Mouse (Mus musculus): Measurements from ENCODE around the gene Mvp. TPM values are rescaled to one million over a fixed set of nuclear protein-coding genes. Genes with fewer than 3 reads are reported as not detected.

Mvp gene
- polyA plus RNA-seq (2014; fragmentation: Nextera tagmentation; extraction: Ambion mirVana), result 3.4 and 4.0 TPM in 2 replicates

DNA sequence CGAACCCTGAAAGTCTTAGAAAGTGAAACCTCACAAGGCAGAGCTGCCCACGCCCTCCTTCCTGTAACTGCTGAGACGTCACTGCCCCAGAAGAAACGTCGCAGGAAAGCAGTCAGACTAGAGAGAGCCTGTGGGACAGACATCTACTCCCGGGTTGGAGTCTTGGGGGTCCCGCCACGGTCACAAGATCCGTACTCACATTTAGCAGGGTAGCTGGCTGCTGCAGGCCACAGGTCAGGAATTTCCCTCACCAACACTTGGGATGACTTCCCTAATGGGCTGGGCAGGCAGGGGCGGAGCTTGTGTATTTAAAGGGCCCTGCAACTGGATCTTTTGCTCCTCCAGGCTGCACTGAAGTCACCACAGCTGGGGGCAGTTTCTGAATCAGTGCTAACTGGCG lies at the start of gene Mvp:
TSS of gene Mvp (minus strand) at position 302 of the 400 bp plus-strand sequence.
- Histone ChIP-seq H3K36me3 (replicated peaks; ENCODE audit: control insufficient read depth, insufficient read depth) (peaks cover 38% of the 10 kb centered on the region), H3K9ac (peak within 1 kb of the TSS; percentile 12)

DNA sequence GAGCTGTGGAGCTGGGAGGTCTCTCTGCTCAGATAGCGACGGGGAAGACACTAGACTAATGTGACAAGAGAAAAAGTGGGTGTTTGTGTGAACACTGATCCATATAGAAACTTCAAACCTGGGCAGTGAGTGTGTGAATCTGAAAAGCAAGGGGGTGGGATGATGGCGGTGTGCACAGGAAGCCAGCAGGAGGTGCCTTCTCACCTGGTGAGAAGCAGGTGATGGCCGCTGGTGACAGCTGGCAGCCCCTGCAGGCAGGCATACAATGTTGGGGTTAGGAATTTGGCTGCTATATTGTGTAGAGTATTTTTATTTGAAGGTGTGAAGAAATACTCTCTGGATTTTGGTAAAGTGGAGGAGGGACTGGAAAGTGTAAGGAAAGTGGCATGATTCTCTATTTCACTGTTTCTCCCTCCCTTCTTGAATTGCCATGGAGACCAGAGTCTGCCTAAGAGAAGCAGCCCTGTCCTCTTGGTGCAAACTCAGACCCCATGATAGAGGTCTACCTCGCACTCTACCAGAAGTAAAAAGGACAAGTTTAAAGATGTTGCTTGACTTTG lies 40.7 kb upstream of the Mvp start:
- H3K4me1 ChIP-seq (replicated peaks; ENCODE audit: control insufficient read depth, insufficient read depth, low read length), result no peaks in the 10 kb centered on the region
- no peaks in the 10 kb centered on the region for H3K36me3 ChIP-seq (replicated peaks; ENCODE audit: control insufficient read depth, insufficient read depth)
- H3K27me3 ChIP-seq (ENCODE audit: control insufficient read depth, insufficient read depth, low read length), result no peaks in the 10 kb centered on the region
- no peaks in the 10 kb centered on the region for H3K9me3 ChIP-seq (ENCODE audit: control insufficient read depth, low read length)
- H3K4me2 ChIP-seq (replicated peaks), result no peak overlapping the region
- WGBS, result 72% methylated on average over 5 of the region's 5 CpGs
- ATAC-seq (ENCODE audit: low FRiP score) (no peak), DNase-seq (ENCODE audit: low spot score) (no peak)
- H3K27ac ChIP-seq, result no peak overlapping the region
- no peak overlapping the region for H3K4me3 ChIP-seq (replicated peaks; ENCODE audit: low read length)
- H3K9ac ChIP-seq, result no peak overlapping the region

More for the DNA sequence above, at the start of gene Mvp:
- peak within 1 kb of the TSS; percentile 14; the same call in 1 of the 2 replicates for H3K4me3 ChIP-seq (replicated peaks; ENCODE audit: low read length)
- no peak for ATAC-seq (ENCODE audit: low FRiP score)
- no peaks in the 10 kb centered on the region for H3K27me3 ChIP-seq (ENCODE audit: control insufficient read depth, insufficient read depth, low read length)
- WGBS, result 70% methylated on average over 11 of the region's 11 CpGs
- no peak within 1 kb of the TSS for H3K27ac ChIP-seq
- peaks cover 27% of the 10 kb centered on the region for H3K4me1 ChIP-seq (replicated peaks; ENCODE audit: control insufficient read depth, insufficient read depth, low read length)
- DNase-seq (ENCODE audit: low spot score), result no peak
- H3K4me2 ChIP-seq (replicated peaks), result peak within 1 kb of the TSS; percentile 76
- H3K9me3 ChIP-seq (ENCODE audit: control insufficient read depth, low read length), result no peaks in the 10 kb centered on the region

DNA sequence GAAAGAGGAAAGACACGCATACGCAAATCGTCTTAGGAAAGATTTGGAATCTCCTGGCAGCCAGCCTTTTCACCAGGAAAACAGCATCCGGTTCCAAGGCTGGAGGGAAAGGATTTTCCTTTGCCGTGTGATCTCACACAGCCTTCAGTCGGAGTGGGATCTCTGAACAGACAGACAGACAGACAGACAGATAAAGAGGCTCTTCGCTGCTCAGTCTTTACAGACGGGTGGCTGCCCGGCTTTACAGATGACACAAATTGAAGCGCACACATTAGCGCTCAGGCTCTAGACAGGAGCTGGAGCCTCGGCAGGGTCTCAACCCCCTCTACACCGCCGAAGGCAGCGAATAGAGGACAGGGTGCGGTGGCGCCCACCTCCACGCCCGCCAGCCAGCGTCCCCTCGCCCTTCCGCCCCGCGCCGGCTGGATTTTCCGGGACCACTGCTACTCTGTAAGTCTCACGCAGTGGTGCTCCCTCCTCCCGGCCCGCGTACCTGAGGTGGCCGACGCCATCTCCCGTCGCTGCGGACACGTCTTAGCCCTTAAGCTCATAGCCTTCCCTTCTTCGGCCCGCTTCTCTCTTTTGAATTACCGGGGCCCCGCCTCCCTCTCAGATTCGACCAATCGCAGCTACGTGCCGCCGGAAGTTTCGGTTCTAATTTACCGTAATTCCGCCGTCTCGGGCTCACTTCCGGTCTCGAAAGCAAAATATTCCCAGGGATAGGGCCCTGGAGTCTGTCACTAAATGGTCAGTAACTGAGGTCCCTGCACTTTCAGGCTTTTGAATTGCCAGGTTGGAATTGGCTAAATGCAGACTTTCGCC lies 27.6 kb upstream of the Mvp start, which contains the start of gene Kif22:
TSS of gene Kif22 (minus strand) at position 621 of the 822 bp plus-strand sequence.
- Histone ChIP-seq H3K9me3 (ENCODE audit: control insufficient read depth, low read length) (no peaks in the 10 kb centered on the region), H3K4me2 (replicated peaks) (peak within 1 kb of the TSS; percentile 92), H3K36me3 (replicated peaks; ENCODE audit: control insufficient read depth, insufficient read depth) (no peaks in the 10 kb centered on the region), H3K27me3 (ENCODE audit: control insufficient read depth, insufficient read depth, low read length) (no peaks in the 10 kb centered on the region), H3K9ac (peak within 1 kb of the TSS; percentile 67), H3K27ac (peak within 1 kb of the TSS; percentile 77), H3K4me1 (replicated peaks; ENCODE audit: control insufficient read depth, insufficient read depth, low read length) (peaks cover 10% of the 10 kb centered on the region; the same call in 1 of the 2 replicates), H3K4me3 (replicated peaks; ENCODE audit: low read length) (peak within 1 kb of the TSS; percentile 68)
- ATAC-seq (ENCODE audit: low FRiP score) (peak; percentile 84), DNase-seq (ENCODE audit: low spot score) (peak; percentile 92)
- under 1% methylated on average over 52 of the region's 53 CpGs for WGBS

DNA sequence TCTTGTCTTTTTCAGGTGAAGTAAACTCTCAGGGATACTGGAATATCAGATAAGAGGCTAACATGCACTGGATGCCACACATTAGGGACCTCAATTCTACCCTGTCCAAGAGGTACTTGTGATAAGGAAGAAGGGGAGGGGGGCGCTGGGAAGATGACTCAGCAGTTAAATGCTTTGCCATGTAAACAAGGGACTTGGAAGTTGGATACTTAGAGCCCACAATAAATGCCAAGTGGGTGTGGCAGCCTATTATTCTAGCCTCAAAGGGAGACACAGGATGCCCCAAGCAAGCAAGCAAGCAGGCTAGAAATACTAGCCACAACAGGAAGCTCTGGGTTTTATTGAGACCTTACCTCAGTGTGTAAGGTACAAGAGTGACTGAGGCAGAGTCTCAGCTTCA lies 16.8 kb upstream of the Mvp start:
- WGBS, result 86% methylated on average over 1 of the region's 1 CpGs
- H3K27me3 ChIP-seq (ENCODE audit: control insufficient read depth, insufficient read depth, low read length), result no peaks in the 10 kb centered on the region
- H3K4me3 ChIP-seq (replicated peaks; ENCODE audit: low read length), result no peak overlapping the region
- H3K27ac ChIP-seq, result no peak overlapping the region
- peaks cover 7% of the 10 kb centered on the region for H3K4me1 ChIP-seq (replicated peaks; ENCODE audit: control insufficient read depth, insufficient read depth, low read length)
- no peak overlapping the region for H3K4me2 ChIP-seq (replicated peaks)
- no peaks in the 10 kb centered on the region for H3K9me3 ChIP-seq (ENCODE audit: control insufficient read depth, low read length)
- H3K36me3 ChIP-seq (replicated peaks; ENCODE audit: control insufficient read depth, insufficient read depth), result 0 out of 2 replicates have a peak, but pooled peaks cover 10% of the 10 kb centered on the region
- no peak for ATAC-seq (ENCODE audit: low FRiP score)
- H3K9ac ChIP-seq, result no peak overlapping the region
- DNase-seq (ENCODE audit: low spot score), result no peak

DNA sequence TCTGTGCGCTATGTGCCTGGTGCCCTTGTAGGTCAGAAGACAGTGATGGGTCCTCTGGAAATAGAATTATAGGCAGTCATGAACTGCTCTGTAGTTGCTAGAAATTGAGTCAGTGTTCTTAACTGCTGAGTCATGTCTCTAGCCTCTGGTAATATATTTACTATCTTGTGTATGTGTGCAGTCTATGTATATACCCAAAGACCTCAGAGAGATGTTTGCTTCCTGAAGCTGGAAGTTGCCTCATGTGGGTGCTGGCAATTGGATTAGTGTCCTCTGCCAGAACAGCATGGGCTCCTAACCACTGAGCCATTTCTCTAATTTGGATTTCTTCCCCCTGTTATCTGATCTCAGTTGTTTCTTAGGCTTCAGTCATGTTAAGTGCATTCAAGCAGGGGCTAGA lies 15.8 kb upstream of the Mvp start:
- Histone ChIP-seq H3K36me3 (replicated peaks; ENCODE audit: control insufficient read depth, insufficient read depth) (0 out of 2 replicates have a peak, but pooled peaks cover 10% of the 10 kb centered on the region), H3K4me2 (replicated peaks) (no peak overlapping the region), H3K4me1 (replicated peaks; ENCODE audit: control insufficient read depth, insufficient read depth, low read length) (peaks cover 7% of the 10 kb centered on the region), H3K27me3 (ENCODE audit: control insufficient read depth, insufficient read depth, low read length) (no peaks in the 10 kb centered on the region), H3K9me3 (ENCODE audit: control insufficient read depth, low read length) (no peaks in the 10 kb centered on the region), H3K4me3 (replicated peaks; ENCODE audit: low read length) (no peak overlapping the region), H3K27ac (no peak overlapping the region), H3K9ac (no peak overlapping the region)
- DNase-seq (ENCODE audit: low spot score) (no peak), ATAC-seq (ENCODE audit: low FRiP score) (no peak)
- WGBS, result 100% methylated on average over 1 of the region's 1 CpGs

DNA sequence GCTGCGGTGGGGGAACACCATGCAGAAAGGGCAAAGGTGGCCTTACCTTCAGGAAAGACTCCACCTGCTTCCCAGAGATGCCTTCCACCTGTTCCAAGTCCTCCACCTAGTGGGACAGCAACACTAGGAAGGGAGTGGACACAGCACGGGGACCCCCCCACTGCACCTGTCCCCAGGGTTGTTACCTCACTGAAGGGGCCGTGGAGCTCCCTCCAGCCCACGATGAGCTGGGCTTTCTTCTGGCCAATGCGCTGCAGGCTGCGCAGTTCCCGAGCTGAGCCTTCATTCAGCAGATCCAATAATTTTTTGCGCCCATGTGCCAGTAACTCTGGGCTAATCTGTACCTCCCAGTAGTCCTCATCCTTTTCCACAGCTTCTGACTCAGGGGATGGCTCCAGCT lies 13.5 kb upstream of the Mvp start:
- Histone ChIP-seq H3K27ac (peak overlapping the region; percentile 100), H3K4me2 (replicated peaks) (peak overlapping the region; percentile 90), H3K36me3 (replicated peaks; ENCODE audit: control insufficient read depth, insufficient read depth) (peaks cover 29% of the 10 kb centered on the region), H3K4me3 (replicated peaks; ENCODE audit: low read length) (peak overlapping the region; percentile 92), H3K9ac (peak overlapping the region; percentile 63), H3K9me3 (ENCODE audit: control insufficient read depth, low read length) (no peaks in the 10 kb centered on the region), H3K4me1 (replicated peaks; ENCODE audit: control insufficient read depth, insufficient read depth, low read length) (peaks cover 28% of the 10 kb centered on the region), H3K27me3 (ENCODE audit: control insufficient read depth, insufficient read depth, low read length) (no peaks in the 10 kb centered on the region)
- DNase-seq (ENCODE audit: low spot score) (no peak), ATAC-seq (ENCODE audit: low FRiP score) (peak; percentile 3; the same call in 1 of the 2 replicates)
- WGBS, result 58% methylated on average over 8 of the region's 8 CpGs

DNA sequence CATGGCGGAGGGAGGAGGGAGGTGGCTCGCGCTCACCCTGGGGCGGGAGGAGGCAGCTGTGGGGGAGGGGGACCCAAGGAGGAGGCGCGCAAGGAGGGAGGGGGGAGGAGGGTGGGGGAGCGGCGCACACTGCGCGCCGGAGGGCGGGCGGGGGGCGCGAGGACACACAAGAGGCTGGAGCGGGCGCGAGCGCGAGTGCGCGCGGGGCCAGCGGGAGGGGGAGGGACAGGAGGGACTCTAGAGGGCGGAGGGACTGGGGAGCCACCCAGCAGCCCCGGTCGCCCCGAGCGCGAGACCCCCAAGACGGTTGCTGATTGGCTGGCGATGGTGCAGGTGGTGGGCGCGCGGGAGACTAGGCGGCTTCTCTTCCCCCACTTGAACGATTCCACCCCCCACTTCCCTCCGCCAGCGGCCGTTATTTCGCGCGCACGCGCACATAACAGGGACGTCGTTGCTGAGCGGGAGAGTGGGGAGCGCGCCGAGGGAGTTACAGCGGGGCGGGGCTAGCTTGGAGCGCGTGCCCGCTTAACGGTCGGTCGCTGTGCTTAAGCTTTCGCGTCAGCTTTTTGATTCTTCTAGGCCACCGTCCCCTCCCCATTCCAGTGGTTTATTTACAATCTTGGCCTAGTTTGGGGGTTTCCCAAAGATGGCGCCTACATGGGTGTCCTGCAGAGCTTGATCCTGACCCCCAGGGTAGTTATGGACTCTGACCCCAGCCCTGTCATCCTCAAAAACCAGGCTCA lies 12.7 kb upstream of the Mvp start, which contains the start of gene Maz:
TSS of gene Maz (minus strand) at position 54 of the 743 bp plus-strand sequence.
- H3K9ac ChIP-seq, result peak within 1 kb of the TSS; percentile 99
- no peaks in the 10 kb centered on the region for H3K27me3 ChIP-seq (ENCODE audit: control insufficient read depth, insufficient read depth, low read length)
- under 1% methylated on average over 52 of the region's 63 CpGs for WGBS
- DNase-seq (ENCODE audit: low spot score) (peak; percentile 100), ATAC-seq (ENCODE audit: low FRiP score) (peak; percentile 93)
- H3K4me2 ChIP-seq (replicated peaks), result peak within 1 kb of the TSS; percentile 90
- no peaks in the 10 kb centered on the region for H3K9me3 ChIP-seq (ENCODE audit: control insufficient read depth, low read length)
- peaks cover 30% of the 10 kb centered on the region for H3K36me3 ChIP-seq (replicated peaks; ENCODE audit: control insufficient read depth, insufficient read depth)
- peak within 1 kb of the TSS; percentile 92 for H3K4me3 ChIP-seq (replicated peaks; ENCODE audit: low read length)
- H3K27ac ChIP-seq, result peak within 1 kb of the TSS; percentile 100
- peaks cover 33% of the 10 kb centered on the region for H3K4me1 ChIP-seq (replicated peaks; ENCODE audit: control insufficient read depth, insufficient read depth, low read length)

DNA sequence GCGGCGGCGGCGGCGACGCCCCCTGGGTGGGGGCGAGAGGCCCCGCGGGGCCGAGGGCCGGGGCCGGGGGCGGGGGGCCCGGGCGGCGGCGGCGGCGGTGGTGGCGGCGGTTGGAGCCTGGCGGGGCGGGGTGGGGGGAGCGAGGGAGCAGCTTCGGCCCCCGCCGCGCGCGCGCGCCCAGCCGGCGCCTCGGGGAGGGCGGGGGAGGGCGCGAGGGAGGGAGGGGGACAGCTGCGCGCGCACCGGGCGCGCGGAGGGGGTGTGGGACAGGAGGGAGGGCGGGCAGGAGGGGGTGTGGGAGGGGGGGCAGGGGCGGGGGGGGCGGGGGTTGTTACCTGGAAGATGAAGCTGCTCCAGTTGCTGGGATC lies 12.2 kb upstream of the Mvp start:
- ATAC-seq (ENCODE audit: low FRiP score) (no peak; the same call in 1 of the 2 replicates), DNase-seq (ENCODE audit: low spot score) (peak; percentile 82)
- Histone ChIP-seq H3K4me2 (replicated peaks) (peak overlapping the region; percentile 90), H3K9me3 (ENCODE audit: control insufficient read depth, low read length) (no peaks in the 10 kb centered on the region), H3K4me3 (replicated peaks; ENCODE audit: low read length) (peak overlapping the region; percentile 92), H3K4me1 (replicated peaks; ENCODE audit: control insufficient read depth, insufficient read depth, low read length) (peaks cover 35% of the 10 kb centered on the region), H3K27me3 (ENCODE audit: control insufficient read depth, insufficient read depth, low read length) (no peaks in the 10 kb centered on the region), H3K9ac (peak overlapping the region; percentile 99), H3K27ac (peak overlapping the region; percentile 100), H3K36me3 (replicated peaks; ENCODE audit: control insufficient read depth, insufficient read depth) (peaks cover 32% of the 10 kb centered on the region)
- no CpG with 5 or more reads among the region's 48 CpGs for WGBS

DNA sequence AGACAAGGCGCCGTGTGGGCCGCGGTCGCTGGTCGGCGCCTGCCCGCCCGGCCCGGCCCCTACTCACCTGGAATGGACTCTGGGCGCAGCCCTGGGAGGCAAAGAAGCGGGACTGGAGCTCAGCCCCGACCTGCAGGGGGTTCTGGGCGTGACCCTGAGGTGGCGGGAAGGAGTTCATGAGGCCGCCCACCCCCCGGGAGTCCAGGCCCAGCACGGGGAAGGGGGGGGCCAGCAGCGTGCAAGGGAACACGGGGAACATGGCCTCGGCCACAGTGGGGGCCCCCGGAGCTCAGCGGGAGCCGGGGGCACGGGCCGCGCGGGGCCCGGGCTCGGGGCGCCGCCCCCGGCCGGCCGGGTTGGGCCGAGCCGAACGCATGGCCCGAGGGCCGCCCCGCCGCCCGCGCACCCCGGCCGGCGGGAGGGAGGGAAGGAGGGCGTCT lies 11.8 kb upstream of the Mvp start:
- no peaks in the 10 kb centered on the region for H3K27me3 ChIP-seq (ENCODE audit: control insufficient read depth, insufficient read depth, low read length)
- H3K9ac ChIP-seq, result peak overlapping the region; percentile 99
- DNase-seq (ENCODE audit: low spot score), result peak; percentile 43
- H3K4me3 ChIP-seq (replicated peaks; ENCODE audit: low read length), result peak overlapping the region; percentile 92
- peak overlapping the region; percentile 90 for H3K4me2 ChIP-seq (replicated peaks)
- 0% methylated on average over 18 of the region's 48 CpGs for WGBS
- H3K27ac ChIP-seq, result peak overlapping the region; percentile 100
- ATAC-seq (ENCODE audit: low FRiP score), result peak; percentile 7
- H3K4me1 ChIP-seq (replicated peaks; ENCODE audit: control insufficient read depth, insufficient read depth, low read length), result peaks cover 39% of the 10 kb centered on the region
- peaks cover 32% of the 10 kb centered on the region for H3K36me3 ChIP-seq (replicated peaks; ENCODE audit: control insufficient read depth, insufficient read depth)
- H3K9me3 ChIP-seq (ENCODE audit: control insufficient read depth, low read length), result no peaks in the 10 kb centered on the region

Measured in hindbrain, embryonic 14.5 days (tissue).